Mouse (Mus musculus): ENCODE results near the gene Klhl3. TPM values are rescaled to one million over a fixed set of nuclear protein-coding genes. Genes with fewer than 3 reads are reported as not detected.
A peak's percentile ranks its signal among the peaks of the same experiment; 100 is the strongest.

The Klhl3 gene
- total RNA-seq, 2 experiments from 2014 or later = 4.3 to 4.8 TPM

DNA sequence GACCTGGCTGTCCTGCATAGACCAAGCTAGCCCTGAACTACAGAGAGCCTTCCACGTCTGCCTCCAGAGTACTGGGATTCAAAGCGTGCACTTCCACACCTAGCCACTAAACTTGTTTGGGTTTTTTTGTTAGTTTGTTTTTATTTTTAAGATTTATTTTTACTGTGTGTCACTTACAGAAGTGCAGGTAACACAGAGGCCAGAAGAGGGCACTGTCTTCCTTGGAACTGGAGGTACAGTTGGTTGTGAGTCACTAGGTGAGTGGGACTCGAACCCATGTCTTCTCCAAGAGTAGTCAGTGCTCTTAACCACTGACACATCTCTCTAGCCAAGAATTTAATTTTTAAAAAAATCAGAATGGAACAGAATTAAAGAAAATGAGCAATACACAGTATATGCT, 78.4 kb downstream of the Klhl3 start:
- intact Hi-C loops (cut with DNase I) = loop anchor here (1.0 to 2.0 kb wide), 2 partner anchors 32 to 78 kb away; partner anchors contain the start of gene Klhl3
- no peak for DNase-seq

DNA sequence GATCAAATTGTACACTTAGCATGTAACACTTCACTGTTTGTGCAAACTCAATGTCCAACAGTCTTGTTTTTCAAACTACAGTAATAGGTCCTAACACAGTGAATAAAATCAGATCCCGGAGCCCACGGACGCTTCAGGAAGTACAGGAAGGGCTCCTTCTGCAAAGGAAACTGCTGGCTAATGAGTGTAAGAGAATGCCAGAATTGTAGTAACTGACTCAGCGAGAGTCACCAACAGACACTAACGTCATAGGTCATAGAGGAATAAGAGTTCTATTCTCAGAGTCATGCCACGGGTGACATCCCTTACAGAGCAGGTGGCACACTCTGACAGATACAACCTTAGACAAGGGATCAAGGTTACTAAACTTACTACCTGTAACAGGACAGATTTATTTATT, 78.9 kb downstream of the Klhl3 start:
- intact Hi-C loops (cut with DNase I) = loop anchor here (1.0 to 2.0 kb wide), 2 partner anchors 32 to 79 kb away; partner anchors contain the start of gene Klhl3

DNA sequence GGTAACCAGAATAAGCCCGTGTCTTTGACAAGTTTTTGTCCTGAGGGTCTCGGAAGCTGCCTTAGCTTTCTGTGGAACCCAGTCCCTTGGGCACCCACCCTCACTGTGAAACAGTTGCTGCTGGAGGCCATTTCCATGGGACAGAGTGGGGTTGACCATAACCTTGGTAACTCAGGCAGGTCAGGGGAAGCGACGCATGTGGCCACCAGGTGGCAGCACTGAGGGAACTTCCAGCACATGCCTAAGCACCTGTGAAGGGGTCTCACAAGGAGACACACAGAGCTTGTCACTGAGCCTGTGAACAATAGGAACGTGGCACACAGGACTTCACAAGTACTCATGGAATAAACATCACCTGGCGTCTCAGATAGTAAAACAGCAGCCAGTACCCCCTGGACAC, 81.6 kb downstream of the Klhl3 start:
- DNase-seq = peak; percentile 73 to 83
- intact Hi-C loops (cut with DNase I) = loop anchor here (2.0 kb wide), 1 partner anchor 81 kb away; the partner anchor contains the start of gene Klhl3

More for the DNA sequence above, 78.9 kb downstream of the Klhl3 start:
- DNase-seq = no peak

DNA sequence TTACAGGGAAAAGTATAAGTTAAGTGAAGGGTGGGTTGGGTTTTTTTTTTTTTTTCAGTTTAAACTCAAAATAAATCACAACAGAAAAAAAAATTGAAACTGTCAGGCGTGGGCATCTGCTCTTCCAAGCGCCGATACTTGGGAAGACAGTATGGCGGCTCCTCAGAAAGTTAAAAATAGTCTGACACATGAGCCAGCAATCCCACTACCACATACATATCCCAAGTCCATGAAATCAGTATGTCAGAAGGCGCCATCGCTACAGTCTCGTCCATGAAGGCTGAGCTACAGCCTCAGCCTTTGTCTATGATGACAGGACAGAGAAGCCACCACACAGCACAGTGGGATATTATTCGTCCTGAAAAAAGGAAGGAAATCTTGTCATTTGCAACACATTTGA, 86.3 kb downstream of the Klhl3 start:
- DNase-seq = no peak
- intact Hi-C loops (cut with DNase I) = no loop called here

DNA sequence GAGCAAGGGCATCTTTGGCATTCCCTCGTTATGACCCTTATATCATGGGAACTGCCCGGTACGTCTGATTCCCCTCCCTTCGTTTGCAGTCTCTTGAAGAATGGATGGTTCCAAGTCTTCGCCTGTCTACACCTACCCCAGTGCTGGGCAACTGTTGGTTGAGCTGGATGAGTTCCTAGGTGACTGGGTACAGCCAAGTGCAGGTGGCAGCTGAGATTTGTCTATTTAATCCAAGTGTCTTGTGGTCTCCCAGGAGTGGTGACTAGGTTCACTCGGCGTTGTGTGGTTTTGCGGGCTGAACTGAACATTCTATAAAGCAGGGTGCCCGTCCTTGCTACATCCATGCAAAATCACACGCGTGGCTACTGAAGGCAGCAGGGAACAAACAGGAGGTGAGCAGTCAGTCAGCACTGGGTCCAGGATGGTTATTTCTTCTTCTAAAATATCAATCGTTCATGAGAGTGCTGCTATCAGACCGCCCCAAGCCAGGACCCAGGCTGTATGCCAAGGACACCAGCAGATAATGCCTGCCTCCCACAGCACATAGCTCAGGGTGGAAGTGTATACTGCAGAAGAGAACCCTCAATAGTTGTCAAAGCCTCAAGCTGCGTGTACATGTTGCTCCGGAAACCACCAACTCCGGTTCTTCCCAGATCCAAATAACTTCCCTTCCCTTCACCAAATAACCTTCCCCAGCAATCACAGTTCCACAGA, 87.5 kb downstream of the Klhl3 start:
- DNase-seq = peak in 1 of 2 experiments; percentile 42
- intact Hi-C loops (cut with DNase I) = no loop called here

DNA sequence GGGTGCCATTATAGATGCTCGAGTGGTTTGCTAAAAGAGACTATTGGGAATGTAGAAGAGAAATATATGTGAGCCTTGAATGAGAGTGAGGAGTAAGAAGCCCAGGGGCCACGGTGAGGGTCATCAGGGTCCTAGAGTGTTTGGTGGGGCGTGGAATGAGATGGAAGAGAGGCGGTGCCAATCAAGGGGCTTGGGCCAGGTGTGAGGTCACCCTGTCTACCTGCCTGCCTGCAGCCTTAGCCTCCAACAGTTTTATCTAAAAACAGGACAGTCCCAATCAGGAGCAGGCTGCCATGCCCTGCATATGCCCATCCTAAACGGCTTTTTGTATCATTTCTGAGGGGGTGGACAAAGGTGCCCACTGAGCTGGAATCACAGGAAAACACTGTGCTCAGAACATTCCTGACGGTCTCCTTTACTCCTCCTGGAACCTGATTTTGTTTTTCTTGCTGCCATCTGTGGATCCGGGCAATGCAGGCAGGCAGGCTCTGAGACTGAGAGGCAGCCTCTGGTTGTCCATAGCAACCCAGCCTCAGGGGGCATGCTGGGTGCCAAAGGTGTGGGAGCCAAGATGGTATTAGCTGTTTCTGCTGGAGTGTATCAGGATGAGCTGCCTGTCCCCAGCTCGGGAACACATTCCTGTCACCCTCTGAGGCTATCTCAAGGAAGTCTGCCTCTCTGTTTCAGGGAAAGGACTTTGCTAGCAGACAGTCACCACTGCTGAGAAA, 89.5 kb downstream of the Klhl3 start:
- no peak for DNase-seq
- intact Hi-C loops (cut with DNase I) = no loop called here

DNA sequence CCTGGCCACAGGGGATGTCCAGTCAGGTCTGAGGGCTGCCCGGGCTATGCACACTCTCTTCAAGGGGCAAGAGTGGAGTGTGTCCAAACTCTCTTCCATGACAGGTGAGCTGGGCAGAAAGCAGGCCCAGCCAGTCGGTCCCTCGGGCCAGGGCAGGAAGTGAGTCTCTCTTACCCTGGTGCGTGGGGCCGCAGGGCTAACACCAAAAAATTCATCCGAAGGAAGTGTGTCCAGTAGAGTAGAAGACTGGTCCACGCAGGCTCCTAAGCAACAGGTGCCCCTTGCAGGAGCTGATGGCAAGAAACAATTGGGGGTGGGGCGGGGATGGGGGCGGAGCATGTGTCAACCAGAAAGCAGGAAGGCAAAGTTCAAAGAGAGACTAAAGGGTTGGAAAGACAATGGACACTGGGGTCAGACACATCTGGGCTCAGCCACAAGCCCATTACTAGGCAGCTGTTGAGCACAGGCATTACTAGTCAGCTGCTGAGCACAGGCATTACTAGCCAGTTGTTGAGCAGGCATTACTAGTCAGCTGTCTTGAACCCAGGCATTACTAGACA, 90.3 kb downstream of the Klhl3 start:
- intact Hi-C loops (cut with DNase I) = no loop called here
- DNase-seq = no peak

DNA sequence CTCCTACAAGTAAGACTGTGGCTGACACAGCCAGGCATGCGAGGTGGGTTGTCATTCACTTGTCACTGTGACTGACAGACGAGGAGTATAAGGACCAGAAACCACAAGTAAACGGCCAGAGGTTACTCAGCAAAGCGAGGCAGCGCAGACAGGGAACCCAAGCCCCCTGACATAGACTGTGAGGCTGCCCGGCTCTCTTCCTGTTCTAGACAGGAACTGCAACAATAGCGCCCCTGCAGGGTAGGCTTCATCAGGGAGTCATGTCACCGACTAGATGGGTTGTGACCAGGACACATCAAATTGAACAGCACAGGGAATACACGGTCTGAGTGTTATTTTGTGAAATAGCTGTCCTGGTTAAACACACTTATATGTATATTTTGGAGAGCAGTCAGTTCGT, 93.0 kb downstream of the Klhl3 start:
- no peak for DNase-seq
- intact Hi-C loops (cut with DNase I) = no loop called here

DNA sequence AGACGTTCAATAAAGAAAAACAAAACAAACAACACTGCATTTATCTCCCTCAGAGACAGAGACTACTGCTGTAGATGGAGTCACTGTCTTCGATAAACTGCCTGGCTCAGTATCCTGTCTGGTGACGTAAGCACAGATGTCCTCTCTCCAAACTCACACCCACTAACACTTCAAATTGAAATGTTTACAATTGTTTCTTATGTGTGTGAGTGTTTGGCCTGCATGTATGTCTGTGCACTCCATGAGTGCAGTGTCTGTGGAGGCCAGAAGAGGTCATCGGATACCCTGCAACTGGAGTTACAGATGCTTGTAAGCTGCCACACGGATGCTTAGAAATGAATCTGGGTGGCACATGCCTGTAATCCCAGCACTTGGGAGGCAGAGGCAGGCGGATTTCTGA, 96.1 kb downstream of the Klhl3 start:
- intact Hi-C loops (cut with DNase I) = no loop called here
- DNase-seq = no peak

DNA sequence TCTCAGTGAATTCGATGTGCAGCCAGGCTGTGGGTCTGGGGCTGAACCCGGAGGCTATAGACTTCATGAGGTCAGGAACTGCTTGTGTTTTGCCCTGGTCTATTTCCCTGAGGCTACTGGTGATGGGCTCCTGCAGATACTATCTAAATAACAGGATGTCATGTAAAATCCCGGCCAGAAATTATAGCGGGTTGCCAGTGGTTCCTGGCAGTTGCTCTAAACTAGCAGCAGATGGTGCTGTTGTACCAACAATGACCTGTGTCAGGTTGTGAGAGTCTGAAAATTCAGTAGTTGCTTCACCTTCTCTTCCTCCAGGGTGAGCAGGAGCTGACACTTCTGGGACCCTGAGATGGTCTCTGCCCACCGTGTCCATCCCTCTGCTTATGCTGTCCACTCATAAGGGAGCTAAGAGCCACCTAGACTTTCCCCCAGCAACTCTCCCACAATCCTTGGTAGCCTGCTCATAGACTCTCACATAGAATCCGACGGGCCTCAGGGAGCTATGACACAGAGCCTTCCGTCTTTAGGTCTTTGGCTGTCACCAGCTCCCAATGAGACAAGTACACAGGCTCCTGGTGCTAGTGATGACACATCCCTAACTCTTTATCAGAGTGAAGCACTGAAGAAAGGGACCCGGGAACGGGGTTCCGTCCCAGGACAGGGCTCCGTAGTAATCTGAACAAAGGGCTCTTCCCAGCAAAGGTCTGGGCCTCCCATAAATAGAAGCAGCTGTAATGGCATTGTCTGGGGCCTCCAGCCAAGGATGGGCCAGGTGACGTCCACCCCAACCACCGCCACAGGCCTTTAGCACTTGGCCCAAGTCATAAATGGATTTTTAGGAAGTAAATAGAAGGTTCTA, 101.1 kb downstream of the Klhl3 start:
- intact Hi-C loops (cut with DNase I) = loop anchor here (1.0 to 5.0 kb wide), 3 partner anchors 105 to 375 kb away; partner anchors contain the start of gene 2210016F16Rik
- DNase-seq = peak; percentile 80 to 84

DNA sequence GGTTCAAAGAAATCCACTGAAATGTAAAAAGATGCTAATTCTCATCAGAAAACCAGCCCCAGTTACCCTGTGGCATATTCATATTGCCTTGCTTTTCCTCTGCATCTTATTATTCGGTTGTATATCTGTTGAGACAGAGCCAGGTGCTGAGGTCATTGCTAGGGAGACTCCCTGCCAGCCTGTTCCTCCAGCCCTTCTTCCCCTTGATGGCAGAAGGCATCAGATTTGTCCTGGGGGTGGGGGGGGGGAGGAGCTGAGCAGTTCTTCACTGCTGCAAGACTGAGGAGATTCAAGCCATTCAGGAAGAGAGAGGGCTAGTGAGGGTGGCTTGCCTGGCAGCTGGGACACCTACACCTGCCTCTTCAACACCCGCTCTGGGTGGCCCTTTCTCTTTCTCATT, 101.9 kb downstream of the Klhl3 start:
- intact Hi-C loops (cut with DNase I) = loop anchor here (5.0 kb wide), 2 partner anchors 221 to 376 kb away; partner anchors contain the start of gene 2210016F16Rik
- no peak for DNase-seq

DNA sequence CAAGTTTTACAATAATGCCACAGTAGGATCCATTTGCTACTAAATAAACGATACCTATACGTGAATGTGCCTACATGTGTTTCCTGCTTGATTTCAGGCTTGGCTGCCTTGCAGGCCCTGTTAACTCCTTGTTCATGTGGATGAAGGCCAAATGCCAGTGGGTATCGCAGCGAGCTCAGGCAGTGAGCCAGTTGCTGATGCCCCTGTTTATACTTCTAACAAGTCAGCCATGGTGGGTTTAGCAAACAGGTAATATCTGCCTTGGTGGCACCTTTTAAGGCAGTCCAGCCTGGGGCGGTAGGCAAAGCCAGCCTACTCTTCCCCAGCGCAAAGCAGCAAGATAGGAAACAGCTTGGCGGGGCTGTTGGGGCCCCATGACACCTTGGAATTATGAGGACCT, 103.0 kb downstream of the Klhl3 start:
- intact Hi-C loops (cut with DNase I) = loop anchor here (5.0 kb wide), 2 partner anchors 222 to 377 kb away; partner anchors contain the start of gene 2210016F16Rik
- DNase-seq = no peak

DNA sequence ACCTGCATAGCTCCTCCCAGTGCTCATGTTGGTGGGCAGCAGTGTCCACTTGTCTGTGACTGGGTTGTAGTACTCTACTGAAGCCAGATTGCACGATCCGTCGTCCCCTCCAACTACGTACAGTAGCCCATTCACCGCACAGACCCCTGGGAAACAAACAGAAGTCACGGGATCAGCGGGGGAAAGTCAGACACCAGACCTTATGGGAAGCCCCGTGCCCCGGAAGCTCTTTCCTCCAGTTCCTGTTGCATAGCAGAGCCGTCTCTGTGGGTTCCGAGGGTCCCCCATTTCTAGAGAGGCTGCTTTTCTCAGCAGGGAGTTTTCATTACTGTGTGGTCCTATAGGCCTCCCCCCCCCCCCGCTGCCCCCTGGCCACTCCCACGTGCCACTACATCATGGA, 104.1 kb downstream of the Klhl3 start:
- DNase-seq = no peak
- intact Hi-C loops (cut with DNase I) = no loop called here

DNA sequence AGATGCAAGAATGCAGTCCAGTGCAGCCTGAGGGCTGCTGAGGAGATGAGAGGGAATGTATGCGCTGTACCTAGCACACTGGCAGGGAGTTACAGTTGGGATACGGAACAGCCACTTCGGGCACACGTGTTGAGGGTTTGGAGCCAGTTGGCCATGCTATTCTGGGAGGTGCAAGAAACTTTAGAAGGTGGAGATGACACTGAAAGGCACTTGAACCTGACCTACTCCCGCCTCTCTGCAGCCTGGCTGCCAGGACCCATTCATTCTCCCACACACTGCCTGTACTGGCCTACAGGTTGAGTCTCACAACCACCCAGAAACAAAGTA, 105.4 kb downstream of the Klhl3 start:
- intact Hi-C loops (cut with DNase I) = no loop called here
- peak; percentile 40 to 49 for DNase-seq

- DNase-seq = peak in 1 of 2 experiments; percentile 43
- intact Hi-C loops (cut with DNase I) = no loop called here
Measured at GRCm38 (mm10) chr13:58007256-58008037, 105.9 kb downstream of the Klhl3 start.

DNA sequence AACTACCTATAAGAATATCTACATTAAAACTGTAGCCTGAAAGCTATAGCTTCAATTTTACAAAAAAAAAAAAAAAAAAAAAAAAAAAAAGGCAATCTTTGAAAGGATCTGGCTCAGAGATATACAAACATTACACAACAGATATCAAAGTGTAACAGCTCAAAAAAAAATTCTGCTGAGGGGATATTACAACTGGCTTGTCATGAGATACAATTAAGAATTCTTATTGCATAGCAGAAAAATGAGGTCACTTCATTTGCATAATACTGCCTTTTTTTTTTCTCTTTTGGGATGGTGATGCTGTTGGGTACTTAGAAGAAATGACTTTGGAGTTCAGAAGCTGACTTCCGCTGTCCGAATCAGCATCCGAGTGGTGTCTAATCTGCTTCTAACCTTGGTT, 111.6 kb downstream of the Klhl3 start:
- no peak for DNase-seq
- intact Hi-C loops (cut with DNase I) = no loop called here

DNA sequence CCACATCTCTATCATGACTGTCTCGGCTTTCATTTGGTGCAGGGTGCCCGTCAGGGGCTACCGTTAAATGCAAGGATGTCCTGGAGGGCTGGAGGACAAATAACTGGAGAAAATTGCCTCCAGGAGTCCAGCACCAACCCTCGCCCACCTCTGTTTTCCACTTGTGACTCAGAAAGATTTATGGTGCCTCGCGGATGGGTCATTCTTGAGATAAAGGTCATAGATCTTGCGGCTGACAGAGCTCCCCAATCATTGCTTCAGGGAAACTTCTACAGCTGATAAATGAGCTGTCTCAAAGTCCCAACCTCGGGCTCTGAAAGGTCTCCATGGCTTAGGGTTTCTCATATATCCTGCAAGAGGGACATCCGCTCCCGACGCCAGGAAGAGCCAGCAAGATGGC, 116.9 kb downstream of the Klhl3 start:
- no peak for DNase-seq
- intact Hi-C loops (cut with DNase I) = no loop called here

GRCm38 (mm10) chr13:57995864-57996263, 117.5 kb downstream of the Klhl3 start:
- intact Hi-C loops (cut with DNase I) = no loop called here
- DNase-seq = no peak

DNA sequence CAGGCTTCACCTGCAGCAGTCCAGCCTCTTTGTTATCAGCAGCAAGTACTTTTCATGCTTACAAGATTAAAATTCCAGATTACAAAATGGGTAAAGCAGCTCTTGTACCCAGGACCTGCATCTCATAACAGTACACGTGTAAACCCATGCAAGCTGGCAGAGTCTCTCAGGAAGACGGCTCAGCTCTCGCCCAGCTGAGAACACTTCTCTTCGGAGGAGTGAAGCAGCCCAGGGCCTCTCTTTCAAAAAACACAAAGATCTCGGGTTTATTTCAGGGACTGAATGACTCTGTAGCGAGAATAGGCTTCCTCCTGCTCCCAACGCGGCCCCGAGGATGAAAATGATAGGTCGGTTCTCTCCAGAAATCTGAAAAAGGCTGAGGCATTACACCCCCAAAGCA, 128.8 kb downstream of the Klhl3 start:
- intact Hi-C loops (cut with DNase I) = no loop called here
- DNase-seq = no peak

DNA sequence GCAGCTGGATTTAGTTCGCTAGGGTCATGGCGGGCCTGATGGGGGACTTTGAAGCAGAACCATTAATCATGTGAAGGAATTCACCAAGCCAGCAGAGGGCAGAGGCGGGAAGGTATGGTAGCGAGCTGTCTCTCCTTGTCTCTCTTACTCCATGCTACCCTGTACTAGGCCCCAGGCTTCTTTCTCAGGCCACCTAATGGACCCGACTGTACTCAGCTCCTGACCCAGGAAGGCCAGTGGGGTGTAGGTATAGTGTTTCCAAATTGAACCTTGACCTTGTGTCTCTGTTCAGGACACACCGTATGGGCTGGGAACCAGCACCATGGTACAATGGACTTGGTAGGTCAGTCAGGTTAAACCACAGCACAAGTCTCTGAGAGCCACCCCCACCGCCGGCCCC, 129.2 kb downstream of the Klhl3 start:
- intact Hi-C loops (cut with DNase I) = no loop called here
- no peak for DNase-seq
